Mouse (Mus musculus) midbrain, embryonic 10.5 days (tissue): Measurements from ENCODE around the gene Afg1l. TPM values are rescaled to one million over a fixed set of nuclear protein-coding genes. Genes with fewer than 3 reads are reported as not detected.
A peak's percentile ranks its signal among the peaks of the same experiment; 100 is the strongest.

Source experiments
- DNase-seq: peaks from one replicate; pipeline ENCODE4 v3.0.0-alpha.2; 2017; ENCODE audit warnings: low spot score
- H3K27ac ChIP-seq: fragments of 300-500 bp; sonication (generic); replicated peaks from 2 replicates; pipeline ENCODE4 v1.5.1; 2016; ENCODE audit warnings: mild to moderate bottlenecking
- H3K27me3 ChIP-seq: fragments of 300-500 bp; sonication (generic); 2 replicates; pipeline ENCODE4 v1.6.1; 2016; ENCODE audit warnings: low read depth, mild to moderate bottlenecking; ENCODE audit not compliant: poor library complexity, severe bottlenecking
- H3K36me3 ChIP-seq: fragments of 300-500 bp; sonication (generic); 2 replicates; pipeline ENCODE4 v1.6.1; 2016; ENCODE audit warnings: mild to moderate bottlenecking, moderate library complexity
- H3K4me1 ChIP-seq: fragments of 300-500 bp; sonication (generic); 2 replicates; pipeline ENCODE4 v1.6.1; 2016
- H3K4me3 ChIP-seq: fragments of 300-500 bp; sonication (generic); 2 replicates; pipeline ENCODE4 v1.5.1; 2016; ENCODE audit warnings: mild to moderate bottlenecking, moderate library complexity
- H3K9me3 ChIP-seq: fragments of 300-500 bp; sonication (generic); replicated peaks from 2 replicates; pipeline ENCODE4 v1.6.1; 2016; ENCODE audit warnings: mild to moderate bottlenecking
- WGBS: fragments of 180-500 bp; shearing (Covaris S2); methylation state at CpG from one replicate; pipeline ENCODE4 v1.1.7; 2016; 5-methylcytosine and 5-hydroxymethylcytosine counted together
- polyA plus RNA-seq: library from polyadenylated mRNA; unstranded; fragments of >200 nt; fragmentation: Nextera tagmentation; extraction: Ambion mirVana; gene quantifications from 2 replicates; pipeline ENCODE4 v1.2.1, GENCODE M21; 2016

The Afg1l gene
- polyA plus RNA-seq, 1 experiment from 2014 or later, result 4.4 TPM

- Histone ChIP-seq H3K27me3 (peaks cover 41% of the 10 kb centered on the region), H3K27ac (peak overlapping the region; percentile 71; the same call in 1 of the 2 replicates), H3K4me3 (no peak overlapping the region), H3K4me1 (peaks cover 57% of the 10 kb centered on the region), H3K36me3 (no peaks in the 10 kb centered on the region), H3K9me3 (no peaks in the 10 kb centered on the region)
- DNase-seq, result no peak
- WGBS, result 16% methylated on average over 6 of the region's 6 CpGs
These were observed 138.0 kb downstream of the Afg1l start for GRCm38 (mm10) chr10:42340426-42340793.

DNA sequence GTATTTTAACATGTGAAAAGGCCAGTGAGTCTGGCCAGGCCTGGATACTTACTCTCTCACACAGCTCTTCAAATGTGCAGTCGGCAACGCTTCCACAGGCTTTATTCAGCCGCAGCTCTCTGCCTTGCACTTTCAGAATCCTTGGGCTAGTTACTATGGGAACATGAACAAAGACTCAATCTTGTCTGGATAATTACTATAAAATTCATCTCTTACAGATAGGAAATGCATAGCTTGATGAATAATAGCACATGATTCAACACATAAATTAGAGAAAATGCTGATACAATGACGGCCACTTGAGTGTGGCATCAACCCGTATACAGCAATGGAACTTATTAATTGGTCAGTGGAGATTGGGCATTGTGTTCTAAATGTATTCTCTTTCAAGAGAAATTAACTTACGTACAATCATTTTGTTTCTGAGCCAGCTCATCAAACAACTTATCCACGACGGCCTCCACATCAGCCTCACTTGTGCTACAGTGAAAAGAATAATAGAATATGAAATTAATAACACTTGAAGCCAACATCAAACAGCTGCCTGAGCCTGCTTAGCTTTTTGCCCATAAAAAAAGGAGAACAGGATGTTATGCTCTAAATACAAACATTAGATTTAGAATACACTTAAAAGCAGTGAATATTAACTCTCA lies 138.5 kb downstream of the Afg1l start:
- H3K9me3 ChIP-seq, result no peaks in the 10 kb centered on the region
- WGBS, result 41% methylated on average over 8 of the region's 8 CpGs
- no peak for DNase-seq
- H3K4me1 ChIP-seq, result peaks cover 57% of the 10 kb centered on the region
- peak overlapping the region; percentile 71 for H3K27ac ChIP-seq
- H3K27me3 ChIP-seq, result peaks cover 37% of the 10 kb centered on the region
- no peak overlapping the region for H3K4me3 ChIP-seq
- no peaks in the 10 kb centered on the region for H3K36me3 ChIP-seq

DNA sequence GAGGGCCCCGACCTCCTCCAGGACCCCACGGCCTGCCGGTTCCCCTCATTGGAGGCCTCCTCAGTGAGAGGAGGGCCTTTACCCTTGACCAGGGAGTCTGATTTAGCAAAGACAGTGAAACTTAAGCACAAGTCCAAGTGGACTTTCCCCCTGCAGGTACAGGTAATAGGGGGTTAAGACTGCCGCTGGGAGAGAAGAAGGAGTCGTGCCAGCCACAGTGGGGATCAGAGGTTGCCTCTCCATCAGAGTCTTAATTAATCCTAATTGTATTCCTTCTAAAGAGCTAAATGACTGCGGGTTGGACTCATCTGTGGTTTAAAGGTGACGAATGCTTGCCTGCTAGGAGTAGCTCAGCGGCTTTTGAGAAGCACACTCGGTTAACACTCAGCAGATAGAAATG lies 139.9 kb downstream of the Afg1l start:
- WGBS, result 38% methylated on average over 9 of the region's 9 CpGs
- peak overlapping the region; percentile 71 for H3K27ac ChIP-seq
- DNase-seq, result no peak

GRCm38 (mm10) chr10:42327576-42327975 lies 150.8 kb downstream of the Afg1l start:
- H3K36me3 ChIP-seq, result no peaks in the 10 kb centered on the region
- 0 out of 2 replicates have a peak, but pooled peaks cover 2% of the 10 kb centered on the region for H3K4me1 ChIP-seq
- H3K27me3 ChIP-seq, result peaks cover 5% of the 10 kb centered on the region; the same call in 1 of the 2 replicates
- H3K27ac ChIP-seq, result no peak overlapping the region
- peak; percentile 41 for DNase-seq
- H3K9me3 ChIP-seq, result no peaks in the 10 kb centered on the region
- no peak overlapping the region for H3K4me3 ChIP-seq
- WGBS, result 65% methylated on average over 8 of the region's 8 CpGs

More for the DNA sequence above, 139.9 kb downstream of the Afg1l start:
- Histone ChIP-seq H3K36me3 (no peaks in the 10 kb centered on the region), H3K4me3 (no peak overlapping the region), H3K27me3 (peaks cover 32% of the 10 kb centered on the region), H3K4me1 (peaks cover 55% of the 10 kb centered on the region), H3K9me3 (no peaks in the 10 kb centered on the region)

GRCm38 (mm10) chr10:42325305-42325704 lies 153.1 kb downstream of the Afg1l start:
- Histone ChIP-seq H3K4me3 (no peak overlapping the region), H3K9me3 (no peaks in the 10 kb centered on the region), H3K27ac (no peak overlapping the region), H3K27me3 (0 out of 2 replicates have a peak, but pooled peaks cover 5% of the 10 kb centered on the region), H3K36me3 (no peaks in the 10 kb centered on the region), H3K4me1 (0 out of 2 replicates have a peak, but pooled peaks cover 2% of the 10 kb centered on the region)
- WGBS, result 85% methylated on average over 10 of the region's 10 CpGs
- DNase-seq, result no peak

DNA sequence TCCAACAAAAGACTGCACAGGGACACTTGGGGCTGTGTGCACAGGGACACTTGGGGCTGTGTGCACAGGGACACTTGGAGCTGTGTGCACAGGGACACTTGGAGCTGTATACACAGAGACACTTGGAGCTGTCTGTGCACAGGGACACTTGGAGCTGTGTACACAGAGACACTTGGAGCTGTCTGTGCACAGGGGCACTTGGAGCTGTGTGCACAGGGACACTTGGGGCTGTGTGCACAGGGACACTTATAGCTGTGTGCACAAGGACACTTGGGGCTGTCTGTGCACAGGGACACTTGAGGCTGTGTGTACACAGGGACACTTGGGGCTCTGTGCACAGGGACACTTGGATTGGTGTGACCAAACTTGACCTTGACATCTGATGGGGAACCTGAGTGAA lies 154.4 kb downstream of the Afg1l start:
- Histone ChIP-seq H3K27me3 (0 out of 2 replicates have a peak, but pooled peaks cover 5% of the 10 kb centered on the region), H3K9me3 (no peaks in the 10 kb centered on the region), H3K4me1 (0 out of 2 replicates have a peak, but pooled peaks cover 2% of the 10 kb centered on the region), H3K4me3 (no peak overlapping the region), H3K36me3 (no peaks in the 10 kb centered on the region), H3K27ac (no peak overlapping the region)
- no peak for DNase-seq

GRCm38 (mm10) chr10:42313222-42313786 lies 165.1 kb downstream of the Afg1l start:
- no peaks in the 10 kb centered on the region for H3K9me3 ChIP-seq
- DNase-seq, result no peak

DNA sequence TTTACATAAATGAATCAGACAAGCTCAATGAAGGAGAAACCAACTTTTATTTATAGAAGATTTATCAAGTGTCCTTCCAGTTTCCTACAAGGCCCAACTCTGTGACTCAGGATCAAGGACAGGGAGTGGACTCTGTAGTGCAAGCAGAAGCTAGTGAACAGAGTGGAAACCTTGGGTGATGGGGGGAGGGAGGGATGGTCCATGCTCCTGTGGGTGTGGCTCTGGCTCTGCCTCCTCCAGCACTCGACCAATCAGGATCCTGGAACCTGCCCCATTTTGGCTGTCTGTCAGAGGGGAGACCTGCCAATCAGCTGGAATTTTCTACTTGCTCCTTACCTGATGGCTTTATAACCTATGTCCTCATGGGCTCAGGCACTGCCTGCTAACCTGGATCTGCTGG lies 165.8 kb downstream of the Afg1l start:
- 64% methylated on average over 1 of the region's 1 CpGs for WGBS
- Histone ChIP-seq H3K36me3 (no peaks in the 10 kb centered on the region), H3K4me3 (no peak overlapping the region), H3K9me3 (no peaks in the 10 kb centered on the region), H3K27me3 (peaks cover 21% of the 10 kb centered on the region), H3K4me1 (peaks cover 5% of the 10 kb centered on the region), H3K27ac (no peak overlapping the region)
- no peak for DNase-seq

More at GRCm38 (mm10) chr10:42313222-42313786, 165.1 kb downstream of the Afg1l start:
- WGBS, result 90% methylated on average over 22 of the region's 22 CpGs
- H3K4me1 ChIP-seq, result peaks cover 4% of the 10 kb centered on the region
- no peaks in the 10 kb centered on the region for H3K36me3 ChIP-seq
- peaks cover 16% of the 10 kb centered on the region for H3K27me3 ChIP-seq
- H3K4me3 ChIP-seq, result no peak overlapping the region
- no peak overlapping the region for H3K27ac ChIP-seq

- H3K36me3 ChIP-seq, result no peaks in the 10 kb centered on the region
- peak overlapping the region; percentile 38 for H3K4me3 ChIP-seq
- peaks cover 5% of the 10 kb centered on the region for H3K4me1 ChIP-seq
- H3K9me3 ChIP-seq, result no peaks in the 10 kb centered on the region
- no peak overlapping the region for H3K27ac ChIP-seq
- 32% methylated on average over 8 of the region's 8 CpGs for WGBS
- DNase-seq, result no peak
- H3K27me3 ChIP-seq, result peaks cover 41% of the 10 kb centered on the region
These were observed 169.7 kb downstream of the Afg1l start for GRCm38 (mm10) chr10:42308687-42308987.

GRCm38 (mm10) chr10:42307980-42308686 lies 170.2 kb downstream of the Afg1l start:
- H3K4me3 ChIP-seq, result peak overlapping the region; percentile 38
- peaks cover 5% of the 10 kb centered on the region for H3K4me1 ChIP-seq
- H3K27me3 ChIP-seq, result peaks cover 41% of the 10 kb centered on the region
- DNase-seq, result peak; percentile 87
- no peaks in the 10 kb centered on the region for H3K36me3 ChIP-seq
- 9% methylated on average over 20 of the region's 20 CpGs for WGBS
- H3K9me3 ChIP-seq, result no peaks in the 10 kb centered on the region
- H3K27ac ChIP-seq, result no peak overlapping the region

GRCm38 (mm10) chr10:42306422-42306821 lies 171.9 kb downstream of the Afg1l start:
- Histone ChIP-seq H3K4me3 (no peak overlapping the region), H3K27me3 (peaks cover 41% of the 10 kb centered on the region), H3K9me3 (no peaks in the 10 kb centered on the region), H3K36me3 (no peaks in the 10 kb centered on the region), H3K4me1 (peaks cover 5% of the 10 kb centered on the region), H3K27ac (no peak overlapping the region)
- no peak for DNase-seq
- 89% methylated on average over 8 of the region's 8 CpGs for WGBS

- Histone ChIP-seq H3K4me1 (no peaks in the 10 kb centered on the region), H3K4me3 (no peak overlapping the region), H3K36me3 (no peaks in the 10 kb centered on the region), H3K27me3 (0 out of 2 replicates have a peak, but pooled peaks cover 8% of the 10 kb centered on the region), H3K9me3 (no peaks in the 10 kb centered on the region), H3K27ac (no peak overlapping the region)
- 71% methylated on average over 4 of the region's 4 CpGs for WGBS
- no peak for DNase-seq
These were observed 177.6 kb downstream of the Afg1l start for GRCm38 (mm10) chr10:42300805-42301204.

DNA sequence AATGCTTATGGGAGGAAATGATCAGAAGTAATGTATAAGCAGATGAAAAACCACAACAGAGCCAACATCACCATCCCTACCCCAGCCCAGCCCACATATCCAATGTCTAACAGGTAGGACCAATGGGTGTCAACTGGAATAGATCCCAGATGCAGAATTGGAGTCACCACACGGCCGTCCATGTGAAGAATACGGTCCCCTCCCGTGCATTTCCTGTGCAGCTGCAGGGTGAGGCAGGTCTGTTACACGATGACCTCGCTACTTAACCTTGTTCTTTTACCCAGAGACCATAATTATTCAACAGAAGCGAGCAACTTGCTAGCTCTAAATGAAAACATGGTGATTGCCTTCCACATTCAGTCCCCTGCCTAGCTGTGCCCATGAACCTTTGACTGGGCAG lies 178.4 kb downstream of the Afg1l start:
- no peaks in the 10 kb centered on the region for H3K4me1 ChIP-seq
- H3K9me3 ChIP-seq, result no peaks in the 10 kb centered on the region
- H3K36me3 ChIP-seq, result no peaks in the 10 kb centered on the region
- H3K4me3 ChIP-seq, result no peak overlapping the region
- 86% methylated on average over 7 of the region's 7 CpGs for WGBS
- H3K27ac ChIP-seq, result no peak overlapping the region
- no peak for DNase-seq
- H3K27me3 ChIP-seq, result 0 out of 2 replicates have a peak, but pooled peaks cover 5% of the 10 kb centered on the region
